Mouse (Mus musculus) lung, adult 2 months (tissue): ENCODE data around the gene Cntn5. TPM values are rescaled to one million over a fixed set of nuclear protein-coding genes. Genes with fewer than 3 reads are reported as not detected.

Experiments
- DNase-seq: peaks from one replicate; pipeline ENCODE4 v3.0.0; 2022
- H3K4me1 ChIP-seq: fragments of 200-500 bp; 2 replicates; pipeline ENCODE4 v1.6.1; 2011; ENCODE audit warnings: low read length; ENCODE audit not compliant: control insufficient read depth, insufficient read depth
- H3K4me3 ChIP-seq: fragments of 200-500 bp; replicated peaks from 2 replicates; pipeline ENCODE3; 2011; ENCODE audit warnings: low read depth, mild to moderate bottlenecking, control low read depth, low read length; ENCODE audit errors: extremely low read depth
- CTCF ChIP-seq: fragments of 200-500 bp; IDR thresholded peaks from 2 replicates; pipeline ENCODE4 v1.5.1; 2011; ENCODE audit warnings: mild to moderate bottlenecking, low read length, control low read depth; ENCODE audit not compliant: insufficient read depth
- POLR2A ChIP-seq: fragments of 200-500 bp; IDR thresholded peaks from 2 replicates; pipeline ENCODE4 v1.6.1; 2011; ENCODE audit warnings: low read depth, mild to moderate bottlenecking, control low read depth, low read length, borderline replicate concordance; ENCODE audit errors: extremely low read depth
- WGBS: fragments of 180-500 bp; shearing (Covaris S2); methylation state at CpG from one replicate; pipeline ENCODE4 v1.1.7; 2018; 5-methylcytosine and 5-hydroxymethylcytosine counted together
- polyA plus RNA-seq: library from polyadenylated mRNA; depleted of rRNA; stranded (reverse); fragments of >200 nt; gene quantifications from 2 replicates; pipeline ENCODE4 v1.2.3, GENCODE M21; 2012

Gene Cntn5
- polyA plus RNA-seq, 1 experiment = not detected

DNA sequence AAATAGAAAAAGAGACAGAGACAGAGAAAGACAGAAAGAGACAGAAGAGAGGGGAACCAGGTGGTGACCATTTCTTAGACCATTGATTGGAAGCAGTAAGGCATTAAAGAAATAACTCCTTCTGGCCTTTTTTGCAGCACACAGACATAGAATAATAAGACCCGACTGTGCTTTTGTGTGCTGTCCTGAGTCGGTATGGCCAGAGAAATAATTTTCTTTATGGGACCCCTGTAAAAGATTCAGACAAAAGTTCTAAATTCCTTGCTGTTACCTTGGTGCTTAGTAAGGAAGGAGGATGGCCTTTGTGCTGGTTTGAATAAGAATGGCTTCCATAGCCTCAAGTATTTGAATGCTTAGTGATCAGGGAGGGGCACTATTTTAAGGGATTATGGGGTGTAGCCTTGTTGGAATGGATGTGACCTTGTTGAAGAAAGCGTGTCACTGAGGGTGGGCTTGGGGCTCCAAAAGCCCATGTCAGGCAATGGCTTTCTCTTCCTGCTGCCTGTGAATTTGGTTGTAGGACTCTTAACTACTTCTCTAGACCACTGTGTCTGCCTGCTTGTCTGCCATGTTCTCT lies 455.5 kb downstream of the Cntn5 start:
- DNase-seq = no peak
- no peak overlapping the region for H3K4me3 ChIP-seq
- H3K4me1 ChIP-seq = no peaks in the 10 kb centered on the region
- 87% methylated on average over 3 of the region's 3 CpGs for WGBS
- TF ChIP-seq CTCF = no peak
- TF ChIP-seq POLR2A = no peak

DNA sequence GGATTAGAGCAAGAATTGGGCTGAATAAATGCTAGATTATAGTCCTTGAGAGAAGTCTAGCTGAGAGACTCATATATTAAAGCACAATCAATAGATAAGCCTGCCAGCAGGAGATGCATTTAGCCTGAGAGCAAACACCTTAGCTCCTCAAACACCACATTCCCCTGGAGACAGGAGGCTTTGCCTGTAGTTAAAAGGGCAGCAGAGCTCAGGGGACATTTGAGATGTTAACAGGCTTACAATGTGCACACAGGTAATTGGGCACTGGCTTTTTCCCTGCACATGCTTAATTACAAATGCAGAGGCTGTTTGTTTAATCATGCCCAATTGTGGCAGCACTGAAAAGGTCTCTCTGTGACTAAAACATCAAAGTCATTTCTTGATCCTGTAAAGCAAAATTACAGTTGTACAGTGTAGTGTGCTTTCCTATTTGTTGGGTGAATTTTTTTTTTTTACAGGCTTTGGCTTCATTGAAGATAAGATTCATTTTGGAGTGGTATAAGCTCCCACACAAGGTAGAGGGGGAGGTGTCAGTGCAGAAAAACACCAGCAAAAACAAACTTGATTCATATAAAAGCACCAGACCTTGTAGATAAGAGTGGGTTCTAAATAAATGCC lies 457.2 kb downstream of the Cntn5 start:
- TF ChIP-seq CTCF = no peak
- TF ChIP-seq POLR2A = no peak
- Histone ChIP-seq H3K4me1 (no peaks in the 10 kb centered on the region), H3K4me3 (no peak overlapping the region)
- no peak for DNase-seq

DNA sequence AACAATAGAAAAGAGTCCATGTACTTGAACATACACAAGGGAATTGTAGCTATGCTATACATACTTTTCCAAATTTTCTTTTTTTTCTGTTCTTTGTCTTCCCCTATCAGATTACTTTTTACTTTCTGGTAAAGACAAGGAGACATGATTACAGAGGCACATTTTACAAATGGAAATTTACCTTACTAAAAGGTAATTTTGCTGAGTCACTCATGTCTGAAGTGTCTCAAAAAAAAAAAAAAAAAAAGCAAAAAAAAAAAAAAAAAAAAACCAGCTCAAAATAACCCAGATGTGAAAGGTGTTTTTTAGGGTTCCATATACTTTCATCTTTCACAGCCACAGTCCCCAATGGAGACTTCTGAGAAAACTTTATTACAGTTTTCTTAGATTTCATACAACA lies 492.5 kb downstream of the Cntn5 start:
- no peak for DNase-seq
- TF ChIP-seq POLR2A = no peak
- TF ChIP-seq CTCF = no peak
- H3K4me1 ChIP-seq = no peaks in the 10 kb centered on the region
- no peak overlapping the region for H3K4me3 ChIP-seq

DNA sequence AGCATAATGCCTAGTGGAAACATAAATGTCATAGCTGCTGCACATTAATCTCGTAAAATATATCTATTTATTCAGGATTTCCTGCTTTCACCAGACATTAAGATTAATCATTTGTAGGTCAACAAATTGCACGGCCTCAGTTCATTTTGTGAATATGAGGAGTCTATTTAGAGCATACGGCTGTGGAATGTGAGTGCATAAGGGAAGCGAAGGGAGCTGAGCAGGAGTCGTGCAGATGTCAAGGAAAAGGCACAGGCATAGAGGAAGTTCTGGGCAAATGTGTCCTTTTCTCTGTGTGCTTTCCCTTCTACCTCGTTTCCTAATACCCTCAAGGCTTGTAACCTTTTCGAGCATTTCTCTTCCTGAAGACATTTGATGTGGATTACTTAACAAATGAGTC lies 504.5 kb downstream of the Cntn5 start:
- Histone ChIP-seq H3K4me3 (no peak overlapping the region), H3K4me1 (no peaks in the 10 kb centered on the region)
- no peak for TF ChIP-seq CTCF
- TF ChIP-seq POLR2A = no peak
- 24% methylated on average over 7 of the region's 7 CpGs for WGBS
- no peak for DNase-seq

DNA sequence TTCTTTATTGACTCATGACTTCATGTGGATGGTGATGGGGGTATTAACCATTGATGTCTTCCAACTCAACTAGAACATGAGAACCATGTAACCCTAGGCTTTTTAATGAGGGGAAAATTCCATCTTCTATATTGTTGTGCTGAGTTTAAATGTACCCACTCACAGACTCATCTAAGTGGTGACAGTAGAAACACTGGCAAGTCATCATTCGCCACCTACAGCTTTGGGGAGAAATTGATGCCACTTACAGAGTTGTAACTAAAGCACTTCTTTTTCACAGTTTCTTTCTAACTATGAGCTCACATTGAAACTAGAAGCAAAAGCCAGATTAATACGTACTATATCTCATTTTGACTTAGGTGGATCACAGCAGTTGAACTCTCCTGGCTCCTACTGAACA lies 514.7 kb downstream of the Cntn5 start:
- WGBS = 76% methylated on average over 2 of the region's 2 CpGs
- TF ChIP-seq POLR2A (no peak), CTCF (no peak)
- Histone ChIP-seq H3K4me1 (no peaks in the 10 kb centered on the region), H3K4me3 (no peak overlapping the region)
- no peak for DNase-seq

DNA sequence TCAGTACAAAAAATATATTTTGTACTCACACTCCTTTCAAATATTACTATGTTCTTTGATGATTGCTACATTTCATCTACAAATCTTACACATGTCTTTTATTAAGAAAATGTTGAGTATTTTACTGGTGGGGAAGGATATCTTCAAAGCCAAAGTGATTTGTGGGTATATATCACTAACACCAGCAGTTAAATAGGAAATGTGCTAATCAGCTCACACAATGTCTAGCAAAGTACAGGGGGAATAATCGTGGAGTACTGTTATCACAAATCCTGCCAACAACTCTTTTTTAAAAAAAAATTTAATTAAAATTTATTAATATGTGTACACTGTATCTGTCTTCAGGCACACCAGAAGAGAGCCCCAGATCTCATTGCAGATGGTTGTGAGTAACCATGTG lies 520.1 kb downstream of the Cntn5 start:
- WGBS = 40% methylated on average over 1 of the region's 1 CpGs
- TF ChIP-seq POLR2A (no peak), CTCF (no peak)
- Histone ChIP-seq H3K4me3 (no peak overlapping the region), H3K4me1 (no peaks in the 10 kb centered on the region)
- no peak for DNase-seq

DNA sequence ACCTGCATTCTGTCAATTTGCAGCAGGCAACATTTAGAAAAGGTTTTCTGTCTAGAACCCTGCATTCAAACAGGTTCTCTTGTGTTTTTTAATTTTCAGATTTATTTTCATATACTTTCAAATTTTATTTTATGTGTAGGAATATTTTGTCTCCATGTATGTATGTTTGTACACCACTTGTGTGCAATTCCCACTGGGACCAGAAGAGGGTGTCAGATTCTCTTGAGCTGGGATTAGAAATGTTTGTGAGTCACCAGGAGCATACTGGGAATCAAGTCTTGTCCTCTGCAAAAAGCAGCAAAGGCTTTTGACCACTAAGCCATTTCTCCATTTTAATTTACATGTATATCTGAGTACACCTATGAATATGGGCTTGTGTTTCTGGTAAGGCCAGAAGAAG lies 521.4 kb downstream of the Cntn5 start:
- no peak for DNase-seq
- no peaks in the 10 kb centered on the region for H3K4me1 ChIP-seq
- no peak for TF ChIP-seq POLR2A
- TF ChIP-seq CTCF = no peak
- no peak overlapping the region for H3K4me3 ChIP-seq

DNA sequence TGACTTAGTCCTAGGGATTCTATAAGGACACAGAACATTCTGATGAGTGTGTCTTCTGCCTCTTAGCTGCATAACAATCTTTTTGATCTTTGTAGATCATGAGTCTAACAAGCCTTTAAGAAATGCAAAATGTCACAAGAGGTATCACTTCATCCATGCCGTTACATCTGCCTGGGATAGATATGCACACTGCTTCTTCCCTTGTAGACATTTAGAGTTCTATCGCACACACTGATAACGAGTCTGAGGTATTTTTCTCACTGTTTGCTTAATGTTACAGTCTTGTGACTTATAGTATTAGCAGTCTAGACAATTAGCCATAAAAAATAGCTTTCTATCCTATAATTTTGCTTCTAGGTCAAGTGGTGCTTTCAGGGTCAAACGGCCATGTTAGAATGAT lies 522.9 kb downstream of the Cntn5 start:
- TF ChIP-seq POLR2A (no peak), CTCF (no peak)
- Histone ChIP-seq H3K4me1 (no peaks in the 10 kb centered on the region), H3K4me3 (no peak overlapping the region)
- WGBS = 81% methylated on average over 4 of the region's 4 CpGs
- no peak for DNase-seq

DNA sequence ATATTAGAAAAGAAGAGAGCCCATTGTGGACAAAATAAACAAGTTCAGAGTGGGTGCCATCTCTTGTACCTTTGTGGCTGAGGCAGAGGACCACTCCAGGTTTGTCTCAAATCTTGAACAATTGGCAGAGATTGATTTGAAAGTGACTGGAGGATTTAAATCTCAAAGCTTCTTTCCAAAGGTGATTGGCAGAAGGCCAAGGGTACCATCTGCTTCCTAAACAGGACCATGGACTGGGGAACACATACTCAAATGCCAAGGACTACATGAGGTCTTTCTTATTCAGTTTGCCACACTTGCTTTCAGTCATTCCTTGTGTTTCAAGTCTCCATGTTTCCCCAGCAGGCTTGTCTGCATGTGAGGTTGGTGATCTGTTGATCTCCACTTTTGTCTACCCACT lies 528.3 kb downstream of the Cntn5 start:
- no peak for DNase-seq
- H3K4me3 ChIP-seq = no peak overlapping the region
- TF ChIP-seq CTCF (no peak), POLR2A (no peak)
- H3K4me1 ChIP-seq = no peaks in the 10 kb centered on the region

DNA sequence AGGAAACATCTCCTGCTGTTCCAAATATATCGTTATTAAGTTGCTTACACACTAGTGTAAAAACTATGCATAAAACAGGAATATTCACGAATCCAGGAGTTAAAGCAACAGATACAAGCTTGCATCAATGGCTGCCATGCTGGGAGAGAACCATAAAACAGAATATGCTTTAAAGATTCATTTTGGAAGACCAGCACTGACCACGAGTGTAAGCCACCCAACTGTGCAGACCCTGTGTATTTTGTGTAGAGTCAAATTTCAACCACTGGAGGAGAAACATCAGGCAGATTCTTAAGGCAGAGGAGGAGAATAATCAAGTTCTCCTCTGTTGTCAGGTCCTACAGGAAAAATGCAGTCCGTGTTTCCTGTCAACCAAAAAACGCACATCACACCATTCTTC lies 535.6 kb downstream of the Cntn5 start:
- 59% methylated on average over 5 of the region's 5 CpGs for WGBS
- Histone ChIP-seq H3K4me1 (no peaks in the 10 kb centered on the region), H3K4me3 (no peak overlapping the region)
- TF ChIP-seq CTCF (no peak), POLR2A (no peak)
- DNase-seq = no peak
